Mouse (Mus musculus): ENCODE data around the gene Tnfrsf1a. TPM values are rescaled to one million over a fixed set of nuclear protein-coding genes. Genes with fewer than 3 reads are reported as not detected.
A peak's percentile ranks its signal among the peaks of the same experiment; 100 is the strongest.

Tnfrsf1a gene
- polyA plus RNA-seq, 1 experiment: 11.8 TPM

DNA sequence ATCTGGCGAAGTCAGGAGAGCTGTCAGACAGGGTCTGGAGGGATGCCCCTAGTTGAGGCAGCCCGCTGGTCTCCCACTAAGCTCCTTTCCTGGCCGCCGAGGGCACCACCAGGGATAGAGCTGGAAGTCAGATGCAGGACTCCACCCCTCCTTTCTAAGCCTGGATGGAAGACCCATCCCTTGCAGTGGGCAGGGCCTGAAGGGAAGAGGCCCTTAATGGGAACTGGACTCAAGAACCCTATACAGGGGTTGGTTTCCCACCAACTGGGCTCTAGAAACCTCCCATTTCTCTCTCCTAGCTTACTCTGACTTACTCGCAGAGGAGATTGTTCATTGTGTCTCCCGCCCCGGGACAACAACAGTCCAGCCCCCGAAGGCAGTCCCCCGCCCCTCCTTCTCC lies 30.6 kb downstream of the Tnfrsf1a start:
- no peak for TF ChIP-seq CTCF (IDR thresholded peaks at IDR 0.05; ENCODE audit: borderline replicate concordance, insufficient read depth, low read depth, low read length)
- TF ChIP-seq POLR2A (IDR thresholded peaks at IDR 0.05; ENCODE audit: borderline replicate concordance, insufficient read depth, low read length): no peak
- no peak for DNase-seq
- Histone ChIP-seq H3K4me1 (ENCODE audit: control insufficient read depth, insufficient read depth, low read length) (no peaks in the 10 kb centered on the region), H3K27ac (ENCODE audit: insufficient read depth, low read length) (no peak overlapping the region), H3K27me3 (ENCODE audit: control insufficient read depth, insufficient read depth, low read length) (peaks cover 1% of the 10 kb centered on the region; the same call in 1 of the 2 replicates), H3K4me3 (replicated peaks; ENCODE audit: insufficient read depth, low read depth, low read length) (no peak overlapping the region)
- 12% methylated on average over 9 of the region's 9 CpGs for WGBS

DNA sequence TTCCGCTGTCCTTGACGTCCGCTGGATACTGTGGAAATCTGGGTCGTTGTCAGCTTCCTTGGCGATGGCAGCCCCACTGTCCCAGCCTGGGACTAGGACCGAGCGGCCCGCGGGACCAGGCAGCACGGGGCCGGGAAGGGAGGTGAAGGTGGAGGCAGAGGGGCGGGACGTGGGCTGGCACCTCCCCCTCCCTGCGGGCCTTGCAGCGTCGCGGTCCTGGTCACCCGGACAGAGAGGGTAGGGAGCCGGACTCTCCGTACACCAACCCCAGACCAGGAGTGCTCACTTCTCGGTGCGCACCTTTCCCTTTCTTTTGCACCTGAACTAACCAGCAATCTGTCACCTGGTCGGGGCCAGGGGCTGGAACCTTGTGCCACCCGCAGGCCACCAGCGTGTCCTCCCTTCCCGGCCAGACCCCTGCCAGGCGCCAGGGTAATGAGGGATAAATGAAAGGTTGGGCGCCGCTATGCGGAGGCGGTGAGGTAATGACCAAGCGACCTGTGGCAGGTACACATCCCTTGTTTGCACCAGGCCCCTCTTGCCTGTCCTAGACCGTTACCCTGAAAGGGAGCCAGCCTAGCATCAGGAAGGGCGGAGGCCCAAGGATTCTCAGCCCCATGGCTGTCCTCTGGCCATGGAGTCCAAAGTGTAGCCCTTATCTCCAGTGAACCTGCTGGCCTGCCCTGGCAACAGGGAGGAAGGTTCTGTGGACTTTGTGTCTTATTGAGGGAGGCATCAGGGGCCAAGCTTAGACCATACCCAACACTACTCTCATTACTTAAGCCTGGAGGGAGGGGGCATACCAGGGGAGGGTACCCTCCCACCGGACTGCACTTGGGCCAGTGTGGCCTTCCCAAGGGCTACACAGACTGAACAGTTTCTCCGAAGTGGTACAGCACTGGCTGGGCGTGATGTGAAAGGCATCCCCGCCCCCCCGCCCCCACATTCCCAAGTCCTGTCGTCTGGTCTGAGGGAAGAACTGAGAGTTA lies 31.5 kb downstream of the Tnfrsf1a start, which contains the start of gene Plekhg6:
Plekhg6 (minus strand) TSS at position 422 of the 989 bp plus-strand sequence.
- no peak for DNase-seq
- Histone ChIP-seq H3K4me3 (replicated peaks; ENCODE audit: insufficient read depth, low read depth, low read length) (peak within 1 kb of the TSS; percentile 14), H3K27me3 (ENCODE audit: control insufficient read depth, insufficient read depth, low read length) (peaks cover 1% of the 10 kb centered on the region; the same call in 1 of the 2 replicates), H3K27ac (ENCODE audit: insufficient read depth, low read length) (no peak within 1 kb of the TSS), H3K4me1 (ENCODE audit: control insufficient read depth, insufficient read depth, low read length) (no peaks in the 10 kb centered on the region)
- TF ChIP-seq CTCF (IDR thresholded peaks at IDR 0.05; ENCODE audit: borderline replicate concordance, insufficient read depth, low read depth, low read length) (no peak), POLR2A (IDR thresholded peaks at IDR 0.05; ENCODE audit: borderline replicate concordance, insufficient read depth, low read length) (no peak)
- 11% methylated on average over 40 of the region's 40 CpGs for WGBS

DNA sequence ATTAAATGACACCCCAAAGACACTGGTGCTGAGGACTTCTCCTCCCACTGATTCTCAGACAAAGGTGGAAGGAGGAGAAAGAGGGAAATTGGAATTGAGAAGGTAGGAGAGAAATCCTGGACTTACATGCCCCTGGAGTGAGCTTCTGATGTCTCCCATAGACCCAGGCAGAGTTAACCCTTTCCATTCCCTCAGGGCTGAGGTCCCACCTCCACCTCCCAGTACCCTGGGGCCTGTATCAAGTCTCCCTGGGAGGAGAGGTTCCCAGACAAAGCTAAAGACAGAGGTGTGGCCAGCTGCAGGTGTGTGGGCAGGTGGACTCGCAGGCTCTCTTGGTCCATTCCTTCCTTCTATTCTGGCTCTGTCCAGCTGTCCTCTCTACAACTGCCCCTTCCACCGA lies 32.9 kb downstream of the Tnfrsf1a start:
- Histone ChIP-seq H3K4me3 (replicated peaks; ENCODE audit: insufficient read depth, low read depth, low read length) (no peak overlapping the region), H3K4me1 (ENCODE audit: control insufficient read depth, insufficient read depth, low read length) (no peaks in the 10 kb centered on the region), H3K27me3 (ENCODE audit: control insufficient read depth, insufficient read depth, low read length) (peaks cover 1% of the 10 kb centered on the region; the same call in 1 of the 2 replicates), H3K27ac (ENCODE audit: insufficient read depth, low read length) (no peak overlapping the region)
- WGBS: 65% methylated on average over 2 of the region's 2 CpGs
- no peak for DNase-seq
- TF ChIP-seq CTCF (IDR thresholded peaks at IDR 0.05; ENCODE audit: borderline replicate concordance, insufficient read depth, low read depth, low read length) (no peak), POLR2A (IDR thresholded peaks at IDR 0.05; ENCODE audit: borderline replicate concordance, insufficient read depth, low read length) (no peak)

- Histone ChIP-seq H3K27ac (ENCODE audit: insufficient read depth, low read length) (no peak overlapping the region), H3K27me3 (ENCODE audit: control insufficient read depth, insufficient read depth, low read length) (no peaks in the 10 kb centered on the region; the same call in 1 of the 2 replicates), H3K4me3 (replicated peaks; ENCODE audit: insufficient read depth, low read depth, low read length) (no peak overlapping the region), H3K4me1 (ENCODE audit: control insufficient read depth, insufficient read depth, low read length) (no peaks in the 10 kb centered on the region)
- WGBS: 68% methylated on average over 11 of the region's 11 CpGs
- DNase-seq: no peak
- TF ChIP-seq POLR2A (IDR thresholded peaks at IDR 0.05; ENCODE audit: borderline replicate concordance, insufficient read depth, low read length): no peak
- 0 out of 2 replicates have a peak, but pooled peaks have one; percentile 23 for TF ChIP-seq CTCF (IDR thresholded peaks at IDR 0.05; ENCODE audit: borderline replicate concordance, insufficient read depth, low read depth, low read length)
Observed at GRCm38 (mm10) chr6:125385066-125385974, 36.2 kb downstream of the Tnfrsf1a start.

DNA sequence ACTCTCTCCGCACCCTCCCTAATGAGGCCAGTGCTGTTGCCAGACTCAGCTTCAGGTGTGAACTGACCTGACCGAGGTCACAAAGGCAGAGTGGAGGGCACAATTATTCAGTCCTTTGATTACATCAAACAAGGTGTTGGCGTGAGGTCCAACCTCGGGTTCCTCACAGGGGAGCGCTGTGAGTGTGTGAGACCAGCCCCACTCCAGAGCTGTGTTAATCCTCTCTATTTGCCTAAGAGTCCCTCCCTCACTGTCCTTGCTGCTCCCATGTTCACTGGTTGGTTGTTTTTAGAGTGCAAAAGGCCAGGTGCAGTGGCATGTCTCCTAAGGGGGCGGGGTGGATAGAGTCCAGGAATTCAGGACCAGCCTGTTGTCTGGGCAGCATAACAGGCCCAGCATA lies 36.9 kb downstream of the Tnfrsf1a start:
- Histone ChIP-seq H3K4me1 (ENCODE audit: control insufficient read depth, insufficient read depth, low read length) (no peaks in the 10 kb centered on the region), H3K27ac (ENCODE audit: insufficient read depth, low read length) (no peak overlapping the region), H3K27me3 (ENCODE audit: control insufficient read depth, insufficient read depth, low read length) (no peaks in the 10 kb centered on the region; the same call in 1 of the 2 replicates), H3K4me3 (replicated peaks; ENCODE audit: insufficient read depth, low read depth, low read length) (no peak overlapping the region)
- DNase-seq: no peak
- WGBS: 82% methylated on average over 6 of the region's 6 CpGs
- TF ChIP-seq CTCF (IDR thresholded peaks at IDR 0.05; ENCODE audit: borderline replicate concordance, insufficient read depth, low read depth, low read length) (no peak), POLR2A (IDR thresholded peaks at IDR 0.05; ENCODE audit: borderline replicate concordance, insufficient read depth, low read length) (no peak)

- no peak for DNase-seq
- Histone ChIP-seq H3K4me1 (ENCODE audit: control insufficient read depth, insufficient read depth, low read length) (no peaks in the 10 kb centered on the region), H3K27ac (ENCODE audit: insufficient read depth, low read length) (no peak overlapping the region), H3K27me3 (ENCODE audit: control insufficient read depth, insufficient read depth, low read length) (no peaks in the 10 kb centered on the region), H3K4me3 (replicated peaks; ENCODE audit: insufficient read depth, low read depth, low read length) (no peak overlapping the region)
- TF ChIP-seq CTCF (IDR thresholded peaks at IDR 0.05; ENCODE audit: borderline replicate concordance, insufficient read depth, low read depth, low read length): no peak
- TF ChIP-seq POLR2A (IDR thresholded peaks at IDR 0.05; ENCODE audit: borderline replicate concordance, insufficient read depth, low read length): no peak
- 79% methylated on average over 5 of the region's 5 CpGs for WGBS
Observed at GRCm38 (mm10) chr6:125389853-125390252, 40.7 kb downstream of the Tnfrsf1a start.
